Comparison of ENCODE assay signal across 8 mouse cellular contexts in the genomic region with DNA sequence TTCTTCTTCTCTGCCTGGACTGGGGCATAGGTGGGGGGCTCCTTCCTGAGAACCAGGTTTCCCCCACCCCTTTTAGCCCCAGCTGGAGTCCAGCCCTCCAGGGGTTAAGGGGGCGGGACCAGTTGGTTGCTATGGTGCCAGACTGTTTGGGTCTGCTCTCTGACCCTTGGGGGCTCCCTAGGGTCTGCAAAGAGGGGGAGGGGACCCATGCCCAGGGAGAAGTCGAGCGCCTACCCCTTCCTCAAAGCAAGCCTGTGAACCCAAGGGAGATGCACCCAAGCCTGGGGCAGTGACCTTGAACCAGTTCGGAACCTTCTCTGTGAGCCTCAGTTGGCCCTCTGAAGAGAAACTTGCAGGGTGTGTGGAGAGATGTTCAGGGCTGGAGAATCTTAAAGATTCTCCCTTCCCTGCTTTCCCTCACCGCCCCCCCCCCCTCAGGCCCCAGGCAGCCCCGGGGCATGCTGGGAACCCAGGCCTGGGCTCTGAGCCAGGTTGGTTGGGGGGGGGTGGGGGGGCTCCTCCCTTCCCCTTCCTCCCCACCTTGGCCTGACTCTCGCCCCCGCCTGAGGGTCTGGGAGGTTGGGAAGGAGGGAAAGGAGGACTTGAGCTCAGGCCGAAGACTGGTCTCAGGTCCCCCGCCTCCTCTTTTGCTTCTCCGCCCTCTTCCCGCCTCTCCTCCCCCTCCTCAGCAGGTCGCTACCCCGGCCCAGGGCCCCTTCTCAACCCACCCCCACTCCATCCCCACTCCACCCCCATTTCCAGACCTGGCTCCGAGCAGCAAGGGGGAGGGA. TPM values are rescaled to one million over a fixed set of nuclear protein-coding genes. Genes with fewer than 3 reads are reported as not detected.
A peak's percentile ranks its signal among the peaks of the same experiment; 100 is the strongest.
DNase-seq lines count a peak whose midpoint lies in the region; ATAC-seq lines count a peak whose summit lies in the region.

No protein-coding gene starts in this region.

- peak overlapping the region; percentile 77 for H3K4me3 ChIP-seq in embryonic facial prominence, embryonic 14.5 days (ENCODE audit: low read depth, low read length)
- peak overlapping the region; percentile 89 for H3K4me3 ChIP-seq in heart, embryonic 13.5 days
- peak overlapping the region; percentile 69 for H3K4me3 ChIP-seq in kidney, embryonic 16.5 days (ENCODE audit: low read length)
- H3K4me3 ChIP-seq in lung, embryonic 15.5 days = peak overlapping the region; percentile 84

- ATAC-seq in embryonic facial prominence, embryonic 14.5 days (ENCODE audit: low read depth) = peak; percentile 60
- ATAC-seq in heart, embryonic 13.5 days (ENCODE audit: extremely low read depth, insufficient number of reproducible peaks, low FRiP score, low TSS enrichment) = peak; percentile 26; the same call in 1 of the 2 replicates
- ATAC-seq in kidney, embryonic 16.5 days (ENCODE audit: low FRiP score, low TSS enrichment) = peak; percentile 44
- peak; percentile 74 for ATAC-seq in lung, embryonic 15.5 days (ENCODE audit: borderline replicate concordance, extremely low read depth, low FRiP score, low TSS enrichment)

- DNase-seq in ES-CJ7 (ENCODE audit: low read depth, low spot score) = peak; percentile 84
- DNase-seq in adrenal gland, postnatal 10 days = peak; percentile 66
- peak; percentile 96 for DNase-seq in embryonic facial prominence, embryonic 14.5 days (ENCODE audit: low spot score)
- peak; percentile 82 for DNase-seq in retina, postnatal 1 day
- DNase-seq in spleen, postnatal 14 days (ENCODE audit: low spot score in 2 of 2) = no peak

- peak overlapping the region; percentile 100 for H3K27ac ChIP-seq in embryonic facial prominence, embryonic 14.5 days (replicated peaks; ENCODE audit: low read depth, low read length)
- H3K27ac ChIP-seq in heart, embryonic 13.5 days (replicated peaks) = peak overlapping the region; percentile 99
- peak overlapping the region; percentile 97 for H3K27ac ChIP-seq in kidney, embryonic 16.5 days (ENCODE audit: low read length)
- peak overlapping the region; percentile 99 for H3K27ac ChIP-seq in lung, embryonic 15.5 days

- no peaks in the 10 kb centered on the region for H3K27me3 ChIP-seq in embryonic facial prominence, embryonic 14.5 days (replicated peaks; ENCODE audit: control insufficient read depth, insufficient read depth, low read length)
- H3K27me3 ChIP-seq in heart, embryonic 13.5 days (replicated peaks) = no peaks in the 10 kb centered on the region
- H3K27me3 ChIP-seq in kidney, embryonic 16.5 days (ENCODE audit: insufficient read depth, low read length) = no peaks in the 10 kb centered on the region
- H3K27me3 ChIP-seq in lung, embryonic 15.5 days = no peaks in the 10 kb centered on the region

- 4% methylated on average over 9 of the region's 15 CpGs for WGBS in embryonic facial prominence, embryonic 14.5 days
- 2% methylated on average over 8 of the region's 15 CpGs for whole genome bisulfite sequencing in heart, embryonic 13.5 days
- WGBS in kidney, embryonic 16.5 days = 0% methylated on average over 8 of the region's 15 CpGs
- WGBS in lung, embryonic 15.5 days = 3% methylated on average over 11 of the region's 15 CpGs

- peak overlapping the region; percentile 88 for H3K4me2 ChIP-seq in embryonic facial prominence, embryonic 14.5 days (ENCODE audit: low read depth, low read length)
- peak overlapping the region; percentile 84 for H3K4me2 ChIP-seq in heart, embryonic 13.5 days
- H3K4me2 ChIP-seq in kidney, embryonic 16.5 days (replicated peaks; ENCODE audit: low read depth, low read length) = peak overlapping the region; percentile 71
- H3K4me2 ChIP-seq in lung, embryonic 15.5 days = peak overlapping the region; percentile 80

- no peaks in the 10 kb centered on the region for H3K9me3 ChIP-seq in embryonic facial prominence, embryonic 14.5 days (ENCODE audit: control insufficient read depth, low read length)
- H3K9me3 ChIP-seq in heart, embryonic 13.5 days = no peaks in the 10 kb centered on the region
- no peaks in the 10 kb centered on the region for H3K9me3 ChIP-seq in kidney, embryonic 16.5 days (ENCODE audit: low read length)
- H3K9me3 ChIP-seq in lung, embryonic 15.5 days = no peaks in the 10 kb centered on the region

- peaks cover 28% of the 10 kb centered on the region for H3K36me3 ChIP-seq in embryonic facial prominence, embryonic 14.5 days (ENCODE audit: control insufficient read depth, insufficient read depth, low read length)
- H3K36me3 ChIP-seq in heart, embryonic 13.5 days = peaks cover 33% of the 10 kb centered on the region
- peaks cover 6% of the 10 kb centered on the region; the same call in 1 of the 2 replicates for H3K36me3 ChIP-seq in kidney, embryonic 16.5 days (ENCODE audit: insufficient read depth, low read length)
- H3K36me3 ChIP-seq in lung, embryonic 15.5 days = peaks cover 19% of the 10 kb centered on the region

- H3K4me1 ChIP-seq in embryonic facial prominence, embryonic 14.5 days (ENCODE audit: control insufficient read depth, insufficient read depth, low read length) = peaks cover 25% of the 10 kb centered on the region
- H3K4me1 ChIP-seq in heart, embryonic 13.5 days = peaks cover 51% of the 10 kb centered on the region
- H3K4me1 ChIP-seq in kidney, embryonic 16.5 days (ENCODE audit: insufficient read depth, low read length) = peaks cover 39% of the 10 kb centered on the region
- peaks cover 37% of the 10 kb centered on the region for H3K4me1 ChIP-seq in lung, embryonic 15.5 days

- H3K9ac ChIP-seq in embryonic facial prominence, embryonic 14.5 days (ENCODE audit: low read depth, low read length) = peak overlapping the region; percentile 87
- peak overlapping the region; percentile 98 for H3K9ac ChIP-seq in heart, embryonic 13.5 days
- peak overlapping the region; percentile 75 for H3K9ac ChIP-seq in kidney, embryonic 16.5 days (replicated peaks; ENCODE audit: low read length)
- H3K9ac ChIP-seq in lung, embryonic 15.5 days = peak overlapping the region; percentile 78

RNA-seq across cellular contexts. Expression of a gene that starts 1.4 kb away (rescaled TPM):
- 10 to 100 TPM; 32.1 to 70.4 TPM for total RNA-seq in adrenal gland, postnatal 10 days (2021)
- 15.6 and 20.3 TPM in 2 replicates for polyA plus RNA-seq in embryonic facial prominence, embryonic 14.5 days (2014; fragmentation: Nextera tagmentation; extraction: Ambion mirVana)
- polyA plus RNA-seq in heart, embryonic 13.5 days (2015; fragmentation: Nextera tagmentation; extraction: Ambion mirVana) = 24.2 and 27.0 TPM in 2 replicates
- 30.6 and 44.9 TPM in 2 replicates for polyA plus RNA-seq in kidney, embryonic 16.5 days (2015; fragmentation: Nextera tagmentation; extraction: Ambion mirVana)
- polyA plus RNA-seq in lung, embryonic 15.5 days (2015; fragmentation: Nextera tagmentation; extraction: Ambion mirVana) = 31.7 and 37.1 TPM in 2 replicates

RNA-seq across cellular contexts. Expression of a gene that starts 26.6 kb away (rescaled TPM):
- total RNA-seq in adrenal gland, postnatal 10 days (2021) = under 1 TPM; 0.12 to 0.30 TPM
- polyA plus RNA-seq in embryonic facial prominence, embryonic 14.5 days (2014; fragmentation: Nextera tagmentation; extraction: Ambion mirVana) = 1.0 and 1.7 TPM in 2 replicates
- 0.55 and 0.66 TPM in 2 replicates for polyA plus RNA-seq in heart, embryonic 13.5 days (2015; fragmentation: Nextera tagmentation; extraction: Ambion mirVana)
- 0.74 and 0.78 TPM in 2 replicates for polyA plus RNA-seq in kidney, embryonic 16.5 days (2015; fragmentation: Nextera tagmentation; extraction: Ambion mirVana)
- polyA plus RNA-seq in lung, embryonic 15.5 days (2015; fragmentation: Nextera tagmentation; extraction: Ambion mirVana) = 0.93 and 0.97 TPM in 2 replicates

RNA-seq across cellular contexts. Expression of a gene that starts 55.4 kb away (rescaled TPM):
- total RNA-seq in adrenal gland, postnatal 10 days (2021) = 1 to 10 TPM in 1 of 2 experiments, under 1 TPM in 1; 0.51 to 1.4 TPM
- polyA plus RNA-seq in embryonic facial prominence, embryonic 14.5 days (2014; fragmentation: Nextera tagmentation; extraction: Ambion mirVana) = 0.30 and 0.89 TPM in 2 replicates
- 0.11 and 0.15 TPM in 2 replicates for polyA plus RNA-seq in heart, embryonic 13.5 days (2015; fragmentation: Nextera tagmentation; extraction: Ambion mirVana)
- polyA plus RNA-seq in kidney, embryonic 16.5 days (2015; fragmentation: Nextera tagmentation; extraction: Ambion mirVana) = 0.39 and 0.57 TPM in 2 replicates
- polyA plus RNA-seq in lung, embryonic 15.5 days (2015; fragmentation: Nextera tagmentation; extraction: Ambion mirVana) = 0.44 and 0.91 TPM in 2 replicates

RNA-seq across cellular contexts. Expression of a gene that starts 59.2 kb away (rescaled TPM):
- 1 to 10 TPM; 1.2 to 1.8 TPM for total RNA-seq in adrenal gland, postnatal 10 days (2021)
- 0.34 and 1.1 TPM in 2 replicates for polyA plus RNA-seq in embryonic facial prominence, embryonic 14.5 days (2014; fragmentation: Nextera tagmentation; extraction: Ambion mirVana)
- not detected in 2 replicates for polyA plus RNA-seq in heart, embryonic 13.5 days (2015; fragmentation: Nextera tagmentation; extraction: Ambion mirVana)
- polyA plus RNA-seq in kidney, embryonic 16.5 days (2015; fragmentation: Nextera tagmentation; extraction: Ambion mirVana) = 0.14 and 0.15 TPM in 2 replicates
- polyA plus RNA-seq in lung, embryonic 15.5 days (2015; fragmentation: Nextera tagmentation; extraction: Ambion mirVana) = 1.4 and 1.5 TPM in 2 replicates

RNA-seq across cellular contexts. Expression of a gene that starts 59.3 kb away (rescaled TPM):
- total RNA-seq in adrenal gland, postnatal 10 days (2021) = not detected
- polyA plus RNA-seq in embryonic facial prominence, embryonic 14.5 days (2014; fragmentation: Nextera tagmentation; extraction: Ambion mirVana) = not detected in 2 replicates
- polyA plus RNA-seq in heart, embryonic 13.5 days (2015; fragmentation: Nextera tagmentation; extraction: Ambion mirVana) = not detected in 2 replicates
- not detected in 2 replicates for polyA plus RNA-seq in kidney, embryonic 16.5 days (2015; fragmentation: Nextera tagmentation; extraction: Ambion mirVana)
- not detected in 2 replicates for polyA plus RNA-seq in lung, embryonic 15.5 days (2015; fragmentation: Nextera tagmentation; extraction: Ambion mirVana)

Comparison
In these comparisons a context has a peak if more than half of its experiments do, and no peak if none do; other contexts are left out.
1. DNase-seq: peak in ES-CJ7 (single experiment), adrenal gland, postnatal 10 days (single experiment), embryonic facial prominence, embryonic 14.5 days (single experiment) and retina, postnatal 1 day (single experiment); none in spleen, postnatal 14 days (0 of 2).
2. Peak in every context shown above with its lines, with median percentiles within 50 percentile points of each other: ATAC-seq, H3K27ac ChIP-seq, H3K4me2 ChIP-seq, H3K4me3 ChIP-seq and H3K9ac ChIP-seq.